Mouse (Mus musculus) adipocyte (in vitro differentiated cells): Measurements from ENCODE around the gene Tbc1d24.

Experiments used
- DNase-seq: peaks from one replicate; pipeline ENCODE4 v3.0.0-alpha.2; 2016; ENCODE audit warnings: low spot score

Gene Tbc1d24

DNA sequence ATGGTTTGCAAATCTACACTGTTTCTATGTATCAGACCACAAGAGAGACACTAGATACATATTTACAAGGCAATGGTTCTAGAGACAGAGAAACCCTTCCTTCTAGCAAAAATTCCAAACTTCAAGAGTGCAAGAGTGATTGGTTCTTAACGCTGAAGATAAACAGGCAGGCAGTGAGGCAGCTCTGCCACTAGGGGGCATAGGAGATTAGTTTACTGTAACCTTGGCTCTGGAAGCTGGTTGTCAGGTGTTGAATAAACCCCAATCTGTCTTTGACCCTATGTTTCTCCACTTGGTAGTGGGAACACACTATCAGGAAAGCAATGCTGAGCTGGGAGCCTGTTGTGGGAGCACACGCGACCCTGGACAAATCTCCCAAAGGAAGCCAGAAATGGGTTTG is 31.9 kb downstream of the Tbc1d24 start:
- peak; percentile 84 for DNase-seq

DNA sequence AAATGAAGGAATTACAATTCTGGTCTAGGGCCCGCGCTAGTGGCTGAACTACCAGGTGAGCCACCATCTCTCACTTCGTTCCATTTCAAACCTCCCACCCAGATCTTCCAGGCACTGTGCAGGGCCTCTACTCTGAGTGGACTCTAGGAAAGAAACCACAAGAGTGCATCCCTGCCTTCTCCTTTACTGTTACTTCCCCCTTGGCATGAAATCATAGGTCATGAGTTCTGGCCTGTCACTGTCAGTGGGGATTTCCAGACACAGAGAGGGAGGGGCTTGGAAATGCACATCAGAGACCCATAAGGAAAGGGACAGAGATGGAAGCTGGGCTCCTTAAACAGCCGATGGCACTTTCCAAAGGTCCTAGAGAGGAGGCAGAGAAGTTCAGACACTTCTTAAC is 33.6 kb downstream of the Tbc1d24 start:
- no peak for DNase-seq

GRCm38 (mm10) chr17:24170729-24171128 is 34.6 kb downstream of the Tbc1d24 start:
- DNase-seq: no peak

GRCm38 (mm10) chr17:24170125-24170524 is 35.2 kb downstream of the Tbc1d24 start:
- DNase-seq: no peak

- DNase-seq: peak; percentile 97
Observed at GRCm38 (mm10) chr17:24169317-24170065, 35.9 kb downstream of the Tbc1d24 start, which contains the start of gene Atp6v0c. Atp6v0c (minus strand) TSS chr17:24169702.

- peak; percentile 52 for DNase-seq
Observed at GRCm38 (mm10) chr17:24168590-24169277, 36.6 kb downstream of the Tbc1d24 start.

- no peak for DNase-seq
Observed at GRCm38 (mm10) chr17:24167891-24168505, 37.4 kb downstream of the Tbc1d24 start.

- peak; percentile 69 for DNase-seq
Observed at GRCm38 (mm10) chr17:24167120-24167519, 38.2 kb downstream of the Tbc1d24 start.

GRCm38 (mm10) chr17:24164566-24165259 is 40.6 kb downstream of the Tbc1d24 start:
- DNase-seq: no peak

- peak; percentile 97 for DNase-seq
Observed at GRCm38 (mm10) chr17:24163176-24163962, 42.0 kb downstream of the Tbc1d24 start, which contains the start of gene Amdhd2. Amdhd2 (minus strand) TSS chr17:24163766.

DNA sequence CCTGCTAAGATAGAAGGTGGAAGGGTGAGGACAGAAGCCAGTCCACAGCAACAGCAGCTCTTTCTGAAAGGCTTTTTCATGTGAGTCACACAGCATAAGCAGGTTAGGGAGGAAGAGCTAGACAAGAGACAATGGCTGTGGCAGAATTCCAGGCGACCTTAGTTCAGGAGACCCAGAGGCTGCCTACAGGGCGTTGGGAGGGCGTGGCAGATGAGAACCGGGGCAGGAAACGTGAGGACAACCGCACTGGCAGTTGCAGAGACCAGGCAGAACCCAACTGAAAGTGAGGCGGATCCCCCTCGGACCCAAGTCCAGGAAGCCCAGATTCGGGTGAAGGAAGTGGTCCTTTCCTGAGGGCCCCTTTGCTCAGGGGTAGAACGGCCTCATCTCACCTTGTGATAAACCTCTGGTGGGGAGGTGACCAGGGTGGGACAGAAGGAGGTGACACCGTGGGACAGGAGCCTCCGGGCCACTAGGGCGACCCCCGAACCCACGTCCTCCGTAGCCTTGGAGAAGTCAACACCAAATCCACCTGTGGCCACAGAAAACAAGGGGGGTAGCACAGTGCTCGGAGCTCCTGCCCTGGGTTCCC is 42.7 kb downstream of the Tbc1d24 start:
- peak; percentile 55 for DNase-seq

- DNase-seq: no peak
Observed at GRCm38 (mm10) chr17:24161466-24161865, 43.9 kb downstream of the Tbc1d24 start.

DNA sequence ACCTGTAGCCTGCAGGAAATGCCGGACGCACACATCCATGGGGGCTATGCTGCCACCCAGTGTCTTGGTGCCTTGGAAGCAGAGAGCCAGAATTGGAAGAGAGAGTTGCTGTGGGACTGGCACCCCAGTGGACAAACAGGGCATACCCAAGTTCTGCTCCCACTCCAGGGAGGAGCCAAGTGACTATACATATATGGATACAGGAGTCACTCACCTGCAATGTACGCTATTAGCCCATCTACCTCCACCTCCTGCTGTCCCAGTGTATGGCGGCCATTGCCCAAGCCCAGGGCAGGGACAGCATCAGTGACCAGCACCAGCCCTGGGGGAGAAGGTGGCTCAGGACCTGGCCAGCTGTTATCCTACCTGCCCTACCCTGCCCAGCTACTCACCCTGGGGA is 47.8 kb downstream of the Tbc1d24 start:
- DNase-seq: no peak

- DNase-seq: no peak
Observed at GRCm38 (mm10) chr17:24157121-24157520, 48.2 kb downstream of the Tbc1d24 start.

- no peak for DNase-seq
Observed at GRCm38 (mm10) chr17:24156394-24156793, 49.0 kb downstream of the Tbc1d24 start.

DNA sequence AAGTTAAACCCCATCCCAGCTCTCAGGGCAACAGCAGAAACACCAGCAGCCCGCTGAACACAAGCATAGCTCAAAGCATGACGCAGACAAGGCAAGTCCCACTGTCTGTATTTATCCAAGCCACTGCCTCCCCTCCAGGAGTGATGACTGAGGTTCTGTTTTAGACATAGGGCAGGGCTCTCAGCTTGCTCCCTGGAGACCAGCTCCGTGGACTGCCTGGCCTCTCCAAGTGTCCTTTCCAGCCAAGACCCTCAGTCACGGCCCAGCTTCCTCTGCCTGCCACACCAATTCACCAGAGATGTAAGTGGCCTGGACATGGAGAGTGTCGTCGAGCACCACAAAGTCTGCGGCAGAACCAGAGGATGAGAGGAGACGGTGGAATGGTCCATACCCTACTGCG is 49.6 kb downstream of the Tbc1d24 start:
- no peak for DNase-seq

GRCm38 (mm10) chr17:24154463-24154862 is 50.9 kb downstream of the Tbc1d24 start:
- DNase-seq: no peak

DNA sequence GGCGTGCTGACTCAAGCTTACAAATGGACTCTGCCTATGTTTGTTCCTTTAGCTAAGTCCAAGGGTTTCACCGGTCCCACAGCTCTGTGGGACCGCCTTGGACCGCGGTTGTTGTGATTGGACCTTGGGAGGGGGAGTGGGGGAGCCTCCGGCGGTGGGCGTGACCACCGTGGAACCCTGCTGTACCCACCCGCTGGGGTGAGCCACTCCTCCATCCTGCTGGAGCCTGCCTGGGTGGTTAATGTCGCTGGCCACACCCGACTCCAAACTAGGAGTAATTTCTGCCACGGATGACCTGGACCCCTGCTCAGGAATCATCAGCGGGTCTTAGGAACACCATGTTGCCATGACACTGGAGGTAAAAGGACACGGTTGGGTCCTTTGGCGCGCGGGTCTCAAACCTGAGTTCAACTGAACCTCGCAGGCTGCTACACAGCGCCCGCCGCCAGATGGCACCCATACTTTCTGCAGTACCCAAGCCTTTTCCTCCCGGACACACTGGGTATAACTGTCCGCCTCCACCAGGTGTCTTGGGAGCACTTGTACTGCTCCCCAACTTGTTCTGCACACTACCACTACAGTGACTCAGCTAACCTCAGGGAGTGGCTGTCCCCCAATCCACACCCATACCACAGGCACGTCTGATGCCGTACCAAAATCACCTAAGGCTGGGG is 53.3 kb downstream of the Tbc1d24 start:
- peak; percentile 84 for DNase-seq

- DNase-seq: no peak
Observed at GRCm38 (mm10) chr17:24151382-24151781, 54.0 kb downstream of the Tbc1d24 start.

DNA sequence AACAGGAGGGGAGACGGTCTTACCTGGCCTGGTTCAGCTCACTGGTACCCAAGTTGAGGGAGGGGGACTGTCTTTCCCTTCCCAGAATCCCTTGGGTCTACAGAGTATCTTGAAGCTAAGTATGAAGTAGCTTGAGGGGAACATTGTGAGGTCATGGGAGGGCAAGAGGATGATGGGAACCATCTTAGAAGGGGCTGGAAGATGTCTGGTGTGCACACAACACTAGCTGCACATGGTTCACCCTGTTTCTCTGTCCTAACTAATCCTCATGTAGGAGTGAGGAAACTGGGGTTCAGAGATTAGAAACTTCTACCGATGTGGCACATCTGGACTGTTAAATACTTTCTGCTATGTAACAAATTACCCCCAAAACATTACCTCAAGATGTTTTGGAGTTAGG is 54.5 kb downstream of the Tbc1d24 start, which contains the start of gene Pdpk1:
Gene Pdpk1 (minus strand): TSS at position 101 of the 400 bp plus-strand sequence.
- no peak for DNase-seq
